Mouse (Mus musculus): ENCODE measurements around the gene N4bp2l1.

Gene N4bp2l1

DNA sequence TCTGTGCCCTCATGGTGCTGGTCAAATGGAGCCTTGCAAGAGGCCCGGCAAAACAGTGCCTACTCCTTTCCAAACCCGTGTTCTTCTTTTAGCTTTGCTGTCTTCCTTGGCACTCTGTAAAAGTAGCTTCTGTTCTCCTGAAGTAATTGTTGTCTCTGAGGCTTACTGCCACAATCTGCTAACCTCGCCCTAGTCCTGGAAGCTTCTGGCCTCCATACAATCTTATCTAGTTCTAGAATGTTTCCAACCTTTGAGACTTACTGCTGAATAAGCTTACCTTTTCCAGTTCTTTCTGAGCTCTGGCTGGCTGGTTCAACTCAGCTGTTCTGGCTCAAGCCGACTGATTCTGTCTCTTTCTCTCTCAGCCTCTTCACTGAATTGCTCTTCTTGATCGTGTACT, 35.2 kb downstream of the N4bp2l1 start:
- DNase-seq = no peak

DNA sequence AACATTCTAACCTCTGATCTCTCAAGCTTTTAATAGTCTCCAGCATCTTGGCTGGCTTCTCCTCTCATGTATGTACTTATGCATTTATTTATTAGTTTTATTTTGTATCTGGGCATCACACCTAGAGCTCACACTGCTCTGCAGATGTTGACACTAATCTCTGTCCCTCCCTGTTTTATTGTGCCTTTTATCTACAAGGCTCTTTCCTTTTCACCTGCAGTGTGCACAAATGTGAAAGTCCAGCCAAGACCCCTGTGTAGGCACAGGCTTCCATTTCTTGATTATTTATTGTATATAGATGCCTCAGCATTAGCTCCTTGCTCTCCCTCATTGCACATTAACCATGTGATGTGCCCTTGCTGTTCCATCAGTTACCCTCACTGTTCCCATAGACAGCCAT, 35.6 kb downstream of the N4bp2l1 start:
- DNase-seq = no peak

DNA sequence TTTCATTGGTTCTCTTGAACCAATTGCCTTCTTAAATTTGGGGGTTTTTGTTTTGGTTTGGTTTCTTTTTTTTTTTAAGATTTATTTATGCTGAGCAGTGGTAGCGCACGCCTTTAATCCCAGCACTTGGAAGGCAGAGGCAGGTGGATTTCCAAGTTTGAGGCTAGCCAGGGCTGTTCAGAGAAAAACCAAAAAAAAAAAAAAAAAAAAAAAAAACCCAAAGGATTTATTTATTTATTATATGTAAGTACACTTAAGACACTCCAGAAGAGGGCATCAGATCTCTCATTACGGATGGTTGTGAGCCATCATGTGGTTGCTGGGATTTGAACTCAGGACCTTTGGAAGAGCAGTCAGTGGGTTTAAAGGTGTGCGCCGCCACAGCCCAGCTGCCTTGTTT, 36.1 kb downstream of the N4bp2l1 start:
- no peak for DNase-seq

DNA sequence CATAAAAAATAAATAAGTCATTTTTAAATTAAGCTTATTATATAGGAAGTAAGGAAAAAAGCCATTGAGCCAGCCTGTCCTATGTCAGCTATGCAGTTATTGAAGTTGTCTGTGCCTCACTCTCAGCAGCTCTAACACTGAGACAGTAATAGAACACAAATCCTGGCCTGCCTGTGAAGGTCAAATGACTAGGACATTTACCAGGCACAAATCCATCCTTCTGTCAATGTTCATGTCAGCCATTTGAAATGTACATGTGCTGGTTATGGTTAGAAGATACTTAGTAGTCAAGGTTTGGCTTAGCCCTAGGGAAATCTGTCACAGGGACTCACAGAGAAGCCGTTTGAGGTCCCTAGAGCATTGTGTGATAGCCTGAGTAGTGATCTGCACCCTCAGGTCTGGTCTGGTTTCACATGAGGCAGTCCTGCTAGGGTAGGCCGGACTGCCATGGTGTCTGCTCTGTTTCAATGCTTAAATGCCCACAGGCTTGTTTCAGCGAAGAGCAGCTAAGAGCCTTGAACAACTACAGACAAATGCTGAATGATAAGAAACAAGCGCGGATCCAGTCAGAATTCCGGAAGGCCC, 37.4 kb downstream of the N4bp2l1 start:
- no peak for DNase-seq

DNA sequence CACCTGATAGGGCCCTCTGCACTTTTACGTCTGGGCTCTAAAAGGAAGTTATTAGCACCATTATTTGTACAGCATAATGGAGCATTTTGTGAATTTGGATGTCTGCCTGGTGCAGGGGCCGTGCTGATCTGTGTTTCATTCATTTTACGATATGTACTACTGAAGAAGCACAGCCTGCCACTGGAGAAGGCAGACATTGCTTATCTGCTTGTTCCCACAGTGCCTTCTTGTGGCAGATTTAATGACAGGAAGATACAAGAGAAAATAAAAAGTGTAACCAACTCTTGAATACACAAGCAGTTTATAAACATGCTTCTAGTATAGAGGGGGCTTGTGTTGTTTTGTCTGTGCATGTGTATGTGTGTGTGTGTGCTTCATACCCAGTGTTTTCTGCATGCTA, 45.4 kb downstream of the N4bp2l1 start:
- DNase-seq = peak; percentile 14 to 33

DNA sequence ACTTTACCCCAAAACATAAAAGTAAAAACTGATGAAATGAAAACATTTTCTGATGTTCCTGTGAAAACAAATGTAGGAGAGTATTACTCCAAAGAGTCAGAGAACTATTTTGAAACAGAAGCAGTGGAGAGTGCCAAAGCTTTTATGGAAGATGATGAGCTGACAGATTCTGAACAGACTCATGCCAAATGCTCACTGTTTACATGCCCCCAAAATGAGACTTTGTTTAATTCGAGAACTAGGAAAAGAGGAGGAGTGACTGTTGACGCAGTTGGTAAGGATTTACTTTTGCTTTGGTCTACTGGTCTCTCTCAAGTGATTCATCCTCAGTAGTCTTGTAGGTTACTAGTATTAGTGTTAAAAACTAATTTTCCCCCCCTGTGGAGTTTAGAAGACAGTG, 53.8 kb downstream of the N4bp2l1 start:
- DNase-seq = no peak

DNA sequence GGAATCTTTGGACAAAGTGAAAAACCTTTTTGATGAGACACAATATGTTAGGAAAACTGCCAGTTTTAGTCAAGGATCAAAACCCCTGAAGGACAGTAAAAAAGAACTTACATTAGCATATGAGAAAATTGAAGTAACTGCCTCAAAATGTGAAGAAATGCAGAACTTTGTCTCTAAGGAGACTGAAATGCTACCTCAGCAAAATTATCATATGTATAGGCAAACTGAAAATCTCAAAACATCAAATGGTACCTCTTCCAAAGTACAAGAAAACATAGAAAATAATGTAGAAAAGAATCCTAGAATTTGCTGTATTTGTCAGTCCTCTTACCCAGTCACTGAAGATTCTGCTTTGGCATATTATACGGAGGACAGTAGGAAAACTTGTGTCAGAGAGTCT, 55.7 kb downstream of the N4bp2l1 start:
- no peak for DNase-seq

DNA sequence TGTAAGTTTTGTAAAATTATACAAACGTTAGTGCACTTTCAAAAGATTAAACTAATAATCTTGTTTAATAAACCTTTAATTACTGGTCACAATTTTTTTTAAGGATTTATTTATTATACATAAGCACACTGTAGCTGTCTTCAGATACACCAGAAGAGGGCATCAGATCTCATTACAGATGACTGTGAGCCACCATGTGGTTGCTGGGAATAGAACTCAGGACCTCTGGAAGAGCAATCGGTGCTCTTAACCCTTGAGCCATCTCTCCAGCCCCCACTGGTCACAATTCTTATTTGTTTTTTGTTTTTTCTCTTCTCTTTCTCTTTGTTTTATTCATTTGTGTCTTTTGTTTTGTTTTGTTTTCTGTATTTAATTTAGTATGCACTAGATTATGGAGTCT, 71.7 kb downstream of the N4bp2l1 start:
- no peak for DNase-seq

DNA sequence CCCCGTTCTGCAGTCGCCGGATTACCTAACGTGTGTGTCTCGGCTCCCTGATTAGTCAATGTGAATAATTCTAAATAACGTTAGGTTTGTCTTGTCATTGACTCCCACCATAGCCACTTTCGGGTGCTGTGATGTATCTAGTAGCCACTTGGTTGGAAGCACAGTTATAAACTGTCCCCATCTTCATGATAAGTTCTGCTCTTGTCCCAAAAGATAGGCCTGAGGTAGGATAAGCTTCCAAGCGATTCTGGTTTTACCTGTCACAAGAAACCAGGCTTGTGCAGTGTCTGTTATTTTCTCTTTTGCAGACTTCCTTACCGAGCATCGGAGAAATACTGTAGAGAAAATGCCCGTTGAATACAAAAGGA, 74.1 kb downstream of the N4bp2l1 start:
- DNase-seq = no peak

DNA sequence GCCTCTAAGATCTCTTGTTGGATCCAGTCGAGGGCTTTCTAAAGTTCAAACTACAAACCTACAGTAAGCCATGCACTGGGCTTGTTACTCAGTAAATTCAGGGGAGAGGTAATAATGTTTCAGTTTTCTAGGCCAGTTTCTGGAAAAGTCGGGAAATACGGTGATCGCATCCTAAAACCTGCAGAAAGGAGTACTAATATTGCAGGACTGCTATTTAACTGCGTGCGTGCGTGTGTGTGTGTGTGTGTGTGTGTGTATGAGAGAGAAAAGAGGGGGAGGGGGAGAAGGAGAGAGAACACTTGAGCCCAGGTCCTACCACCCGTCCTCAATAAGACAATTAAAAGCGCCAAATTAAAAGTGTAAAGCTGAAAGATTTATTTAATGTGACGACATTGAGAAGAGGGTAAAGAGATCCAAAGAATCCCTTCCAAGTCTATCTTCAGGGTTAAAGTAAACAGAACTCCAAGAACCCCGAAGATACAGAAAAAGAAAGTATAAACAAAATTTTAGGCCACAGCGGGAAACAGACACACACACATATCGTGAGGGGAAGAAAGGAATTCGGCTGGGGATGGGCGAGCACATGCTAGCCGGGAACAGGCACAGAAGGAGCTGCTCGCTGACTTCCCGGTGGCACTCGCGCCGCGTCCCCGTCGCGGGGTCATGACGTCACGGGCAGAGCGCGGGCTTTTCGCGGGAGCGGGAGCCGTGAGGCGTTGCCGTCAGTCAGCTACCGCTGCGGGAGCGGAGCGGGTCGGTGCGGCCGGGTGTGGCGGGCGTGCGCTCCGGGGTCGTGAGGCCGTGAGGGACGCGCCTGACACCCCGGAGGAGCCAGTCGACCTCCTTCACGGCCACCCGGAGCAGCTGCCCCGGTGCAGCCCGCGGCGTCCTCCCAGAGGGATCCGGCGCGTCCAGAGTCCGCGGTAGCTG, 74.8 kb downstream of the N4bp2l1 start, which contains the start of gene Brca2:
Gene Brca2 (plus strand): TSS at position 694 of the 930 bp plus-strand sequence.
- peak; percentile 95 to 96 for DNase-seq
